ENCODE assay signal across 19 mouse cellular contexts in genomic region chr17:72855298-72855697, GRCm38 (mm10). TPM values are rescaled to one million over a fixed set of nuclear protein-coding genes. Genes with fewer than 3 reads are reported as not detected.
DNase-seq lines count a peak whose midpoint lies in the region; ATAC-seq and TF ChIP-seq lines count a peak whose summit lies in the region.
"Had no signal": no experiment of that assay in that cellular context is flagged by ENCODE, and none has a peak within 500 bp of the region (broad histone marks: within the 10 kb centered on the region; RNA-seq: fewer than 3 reads in every experiment).

No protein-coding gene starts in this region.

- peak; percentile 16; the same call in 1 of the 2 replicates for TF ChIP-seq CTCF in hindbrain, postnatal 0 days (IDR thresholded peaks at IDR 0.05; ENCODE audit: low read depth)
- peak; percentile 25 for TF ChIP-seq CTCF in lung, embryonic 14.5 days (IDR thresholded peaks at IDR 0.05; ENCODE audit: low read depth)
- TF ChIP-seq CTCF in lung, adult 2 months (IDR thresholded peaks at IDR 0.05; ENCODE audit: insufficient read depth, low read length), result no peak; the same call in 1 of the 2 replicates
- peak; percentile 50 for TF ChIP-seq CTCF in E14TG2a.4 (conservative IDR thresholded peaks at IDR 0.05; ENCODE audit: low read length)
- TF ChIP-seq CTCF in brain, embryonic 14.5 days (IDR thresholded peaks at IDR 0.05; ENCODE audit: borderline replicate concordance, extremely low read depth, insufficient read depth, insufficient read length), result peak; percentile 2; the same call in 1 of the 2 replicates

- H3K27me3 ChIP-seq in hindbrain, postnatal 0 days (ENCODE audit: insufficient read depth, low read length), result no peaks in the 10 kb centered on the region
- no peaks in the 10 kb centered on the region for H3K27me3 ChIP-seq in hindbrain, embryonic 11.5 days (ENCODE audit: control insufficient read depth, insufficient read depth, low read length)
- H3K27me3 ChIP-seq in lung, embryonic 14.5 days (ENCODE audit: insufficient read depth, low read length), result no peaks in the 10 kb centered on the region
- H3K27me3 ChIP-seq in E14TG2a.4 (ENCODE audit: insufficient read depth, low read length), result no peaks in the 10 kb centered on the region
- H3K27me3 ChIP-seq: embryonic facial prominence, embryonic 13.5 days; heart, embryonic 15.5 days; kidney, embryonic 15.5 days; lung, embryonic 15.5 days; midbrain, embryonic 15.5 days had no signal

- TF ChIP-seq POLR2A in lung, adult 2 months (IDR thresholded peaks at IDR 0.05; ENCODE audit: borderline replicate concordance, extremely low read depth, low read depth, low read length), result no peak
- no peak for TF ChIP-seq POLR2A in brain, embryonic 14.5 days (IDR thresholded peaks at IDR 0.05; ENCODE audit: borderline replicate concordance, extremely low read depth, insufficient read depth, insufficient read length, poor library complexity, severe bottlenecking)

- H3K36me3 ChIP-seq in hindbrain, postnatal 0 days (ENCODE audit: insufficient read depth, low read length), result no peaks in the 10 kb centered on the region; the same call in 1 of the 2 replicates
- no peaks in the 10 kb centered on the region for H3K36me3 ChIP-seq in hindbrain, embryonic 11.5 days (ENCODE audit: control insufficient read depth, insufficient read depth, low read length)
- H3K36me3 ChIP-seq in lung, embryonic 14.5 days (ENCODE audit: insufficient read depth), result 0 out of 2 replicates have a peak, but pooled peaks cover 3% of the 10 kb centered on the region
- peaks cover 4% of the 10 kb centered on the region; the same call in 1 of the 2 replicates for H3K36me3 ChIP-seq in E14TG2a.4 (ENCODE audit: insufficient read depth, low read length)
- H3K36me3 ChIP-seq: limb, embryonic 12.5 days; midbrain, embryonic 15.5 days had no signal

- no peak overlapping the region for H3K4me3 ChIP-seq in hindbrain, postnatal 0 days (ENCODE audit: low read length)
- no peak overlapping the region for H3K4me3 ChIP-seq in hindbrain, embryonic 11.5 days (ENCODE audit: low read depth, low read length)
- no peak overlapping the region for H3K4me3 ChIP-seq in lung, embryonic 14.5 days (ENCODE audit: low read depth, low read length)
- H3K4me3 ChIP-seq in lung, adult 2 months (replicated peaks; ENCODE audit: extremely low read depth, low read depth, low read length), result no peak overlapping the region
- H3K4me3 ChIP-seq in E14TG2a.4 (replicated peaks; ENCODE audit: low read length), result no peak overlapping the region
- H3K4me3 ChIP-seq: embryonic facial prominence, embryonic 13.5 days; heart, embryonic 15.5 days; hindbrain, embryonic 10.5 days; kidney, embryonic 15.5 days; limb, embryonic 12.5 days; lung, embryonic 15.5 days; midbrain, embryonic 15.5 days had no signal

- no peak overlapping the region for H3K4me2 ChIP-seq in hindbrain, postnatal 0 days (ENCODE audit: low read depth, low read length)
- no peak overlapping the region for H3K4me2 ChIP-seq in hindbrain, embryonic 11.5 days (replicated peaks; ENCODE audit: low read depth, low read length)
- H3K4me2 ChIP-seq in lung, embryonic 14.5 days, result no peak overlapping the region
- H3K4me2 ChIP-seq: embryonic facial prominence, embryonic 13.5 days; heart, embryonic 15.5 days; kidney, embryonic 15.5 days; limb, embryonic 12.5 days; lung, embryonic 15.5 days; midbrain, embryonic 15.5 days had no signal

- WGBS in hindbrain, postnatal 0 days, result 78% methylated on average over 1 of the region's 1 CpGs
- WGBS in hindbrain, embryonic 11.5 days, result 85% methylated on average over 1 of the region's 1 CpGs
- 59% methylated on average over 1 of the region's 1 CpGs for WGBS in lung, embryonic 14.5 days
- 65% methylated on average over 1 of the region's 1 CpGs for WGBS in lung, adult 2 months

- DNase-seq in hindbrain, postnatal 0 days (ENCODE audit: low spot score), result no peak
- no peak for DNase-seq in hindbrain, embryonic 11.5 days (ENCODE audit: low spot score)
- no peak for DNase-seq in lung, embryonic 14.5 days
- DNase-seq in lung, adult 2 months, result no peak
- DNase-seq in brain, embryonic 14.5 days (ENCODE audit: low read depth), result no peak
- DNase-seq in cerebellum, postnatal 10 days, result no peak
- no peak for DNase-seq in heart, adult 18-20 months
- DNase-seq: adrenal gland, postnatal 14 days; cerebellum, adult 2 months; retina, postnatal 1 day; thymus, adult 2 months had no signal

- no peaks in the 10 kb centered on the region for H3K4me1 ChIP-seq in hindbrain, postnatal 0 days (ENCODE audit: insufficient read depth, low read length)
- H3K4me1 ChIP-seq in hindbrain, embryonic 11.5 days (replicated peaks; ENCODE audit: control insufficient read depth, insufficient read depth, low read length), result no peaks in the 10 kb centered on the region
- H3K4me1 ChIP-seq in lung, embryonic 14.5 days (ENCODE audit: insufficient read depth), result no peaks in the 10 kb centered on the region
- H3K4me1 ChIP-seq in lung, adult 2 months (ENCODE audit: control insufficient read depth, insufficient read depth, low read length), result no peaks in the 10 kb centered on the region
- peaks cover 12% of the 10 kb centered on the region for H3K4me1 ChIP-seq in E14TG2a.4 (replicated peaks; ENCODE audit: low read depth, low read length)
- H3K4me1 ChIP-seq: embryonic facial prominence, embryonic 13.5 days; hindbrain, embryonic 10.5 days; kidney, embryonic 15.5 days; limb, embryonic 12.5 days; lung, embryonic 15.5 days; midbrain, embryonic 15.5 days had no signal

- no peak overlapping the region for H3K9ac ChIP-seq in hindbrain, postnatal 0 days (replicated peaks; ENCODE audit: low read length)
- H3K9ac ChIP-seq in hindbrain, embryonic 11.5 days (ENCODE audit: low read depth, low read length), result no peak overlapping the region
- H3K9ac ChIP-seq in lung, embryonic 14.5 days, result no peak overlapping the region
- H3K9ac ChIP-seq: embryonic facial prominence, embryonic 13.5 days; heart, embryonic 15.5 days; kidney, embryonic 15.5 days; limb, embryonic 12.5 days; lung, embryonic 15.5 days; midbrain, embryonic 15.5 days had no signal

- H3K27ac ChIP-seq in hindbrain, postnatal 0 days, result no peak overlapping the region
- H3K27ac ChIP-seq in hindbrain, embryonic 11.5 days (ENCODE audit: low read depth, low read length), result no peak overlapping the region
- H3K27ac ChIP-seq in lung, embryonic 14.5 days (ENCODE audit: low read depth), result no peak overlapping the region
- H3K27ac ChIP-seq: embryonic facial prominence, embryonic 13.5 days; heart, embryonic 15.5 days; hindbrain, embryonic 10.5 days; kidney, embryonic 15.5 days; limb, embryonic 12.5 days; lung, embryonic 15.5 days; midbrain, embryonic 15.5 days had no signal

- ATAC-seq in hindbrain, postnatal 0 days, result no peak
- no peak for ATAC-seq in hindbrain, embryonic 11.5 days (ENCODE audit: low FRiP score)
- no peak for ATAC-seq in lung, embryonic 14.5 days (ENCODE audit: insufficient read depth)
- ATAC-seq: midbrain, embryonic 15.5 days had no signal

- no peaks in the 10 kb centered on the region for H3K9me3 ChIP-seq in hindbrain, postnatal 0 days (ENCODE audit: low read length)
- H3K9me3 ChIP-seq in hindbrain, embryonic 11.5 days (ENCODE audit: control insufficient read depth, low read length), result no peaks in the 10 kb centered on the region
- H3K9me3 ChIP-seq in lung, embryonic 14.5 days (ENCODE audit: low read depth, low read length), result no peaks in the 10 kb centered on the region
- no peaks in the 10 kb centered on the region for H3K9me3 ChIP-seq in E14TG2a.4 (ENCODE audit: low read length)
- H3K9me3 ChIP-seq: embryonic facial prominence, embryonic 13.5 days; heart, embryonic 15.5 days; hindbrain, embryonic 10.5 days; kidney, embryonic 15.5 days; limb, embryonic 12.5 days; lung, embryonic 15.5 days; midbrain, embryonic 15.5 days had no signal

RNA-seq across cellular contexts. Expression of gene Ypel5, which starts 19.0 kb away (rescaled TPM):
- total RNA-seq in hindbrain, postnatal 0 days (2014; rRNA removed), result 45.1 and 47.1 TPM in 2 replicates
- polyA plus RNA-seq in hindbrain, postnatal 0 days (2015; fragmentation: Nextera tagmentation; extraction: Ambion mirVana), result 107 and 110 TPM in 2 replicates
- 79.3 and 80.4 TPM in 2 replicates for polyA plus RNA-seq in hindbrain, embryonic 11.5 days (2014; fragmentation: Nextera tagmentation; extraction: Ambion mirVana)
- polyA plus RNA-seq in lung, embryonic 14.5 days (2014; fragmentation: Nextera tagmentation; extraction: Ambion mirVana), result 36.4 and 38.1 TPM in 2 replicates
- polyA plus RNA-seq in lung, adult 2 months (2012; rRNA removed), result 17.1 and 19.7 TPM in 2 replicates
- 39.1 and 42.5 TPM in 2 replicates for polyA plus RNA-seq in brain, embryonic 14.5 days (2012; rRNA removed)
- 10 to 100 TPM; 39.3 to 42.8 TPM for total RNA-seq in heart, adult 18-20 months (2021)
